Mouse (Mus musculus): Measurements from ENCODE around the gene Ppia. TPM values are rescaled to one million over a fixed set of nuclear protein-coding genes. Genes with fewer than 3 reads are reported as not detected.
"Not testable (repeated sequence)": the region's sequence is repeated elsewhere in the genome, so short reads cannot be mapped to it uniquely, and the experiment has no call there.

Gene Ppia
- polyA plus RNA-seq (2014; fragmentation: Nextera tagmentation; extraction: Ambion mirVana): 4,304 and 4,427 TPM in 2 replicates

DNA sequence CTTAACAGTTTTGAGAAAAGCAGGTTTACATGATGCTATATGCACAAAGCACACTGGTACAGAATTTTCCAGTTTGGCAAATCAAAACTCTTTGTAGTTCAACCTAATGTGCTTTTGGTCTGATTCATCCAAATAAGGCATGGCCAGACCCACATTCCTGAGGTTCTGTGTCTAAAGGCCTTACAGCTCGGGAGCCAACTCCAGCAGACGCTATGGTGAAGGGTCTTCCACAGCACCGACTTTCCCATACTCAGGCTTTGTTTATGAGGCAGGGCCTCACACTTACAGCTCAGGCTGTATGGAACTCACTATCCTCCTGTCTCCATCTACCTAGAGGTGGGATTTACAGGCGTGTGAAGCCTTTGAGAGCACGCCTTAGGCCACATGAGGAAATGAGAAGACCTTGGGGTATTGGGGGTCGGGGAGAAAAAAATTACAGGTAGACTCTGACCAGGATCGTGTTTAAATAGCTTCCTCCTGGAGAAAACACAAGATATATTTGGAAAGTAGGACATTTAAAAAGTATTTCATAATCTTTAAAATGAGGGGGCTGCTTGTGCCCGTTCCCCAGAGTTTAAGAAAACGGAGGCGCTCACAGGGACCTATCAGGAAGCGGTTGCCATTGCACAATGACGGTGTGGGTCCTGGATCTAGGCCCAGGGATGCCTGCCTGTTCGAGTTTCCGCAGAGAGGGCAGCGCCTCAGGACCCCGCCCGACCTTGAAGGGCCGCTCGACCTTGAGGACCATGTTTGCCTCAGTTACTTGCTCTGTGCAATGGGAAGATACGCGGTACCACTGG lies at the start of gene Ppia:
Gene Ppia (plus strand): TSS at position 693 of the 800 bp plus-strand sequence.
- Histone ChIP-seq H3K36me3 (replicated peaks; ENCODE audit: control insufficient read depth, insufficient read depth) (peaks cover 23% of the 10 kb centered on the region), H3K27ac (peak within 1 kb of the TSS; percentile 96), H3K4me1 (replicated peaks; ENCODE audit: control insufficient read depth, insufficient read depth, low read length) (peaks cover 28% of the 10 kb centered on the region), H3K4me2 (replicated peaks) (peak within 1 kb of the TSS; percentile 88), H3K9me3 (ENCODE audit: control insufficient read depth, low read length) (no peaks in the 10 kb centered on the region), H3K27me3 (ENCODE audit: control insufficient read depth, insufficient read depth, low read length) (no peaks in the 10 kb centered on the region), H3K9ac (peak within 1 kb of the TSS; percentile 98), H3K4me3 (replicated peaks; ENCODE audit: low read length) (peak within 1 kb of the TSS; percentile 90)
- no peak; the same call in 1 of the 2 replicates for ATAC-seq (ENCODE audit: low FRiP score)
- 11% methylated on average over 21 of the region's 21 CpGs for WGBS
- no peak for DNase-seq (ENCODE audit: low spot score)

DNA sequence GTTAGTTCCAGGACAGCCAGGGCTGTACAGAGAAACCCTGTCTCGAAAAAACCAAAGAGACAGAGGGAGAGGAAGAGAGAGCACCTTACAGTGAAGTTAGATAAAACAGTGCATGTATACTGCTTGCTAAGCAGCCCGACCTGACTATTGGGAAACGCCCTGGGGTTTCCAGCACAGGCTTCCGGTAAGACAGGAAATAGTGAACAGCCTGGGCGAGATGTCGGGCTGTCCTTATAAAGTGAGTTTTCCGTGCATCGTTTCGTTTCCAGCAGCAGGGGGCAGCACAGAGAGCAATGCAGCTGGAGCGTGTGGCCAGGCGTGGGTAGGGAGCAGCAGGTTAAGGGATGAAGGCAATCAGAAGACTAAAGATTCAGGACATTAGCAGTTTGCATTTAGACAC lies 49.4 kb upstream of the Ppia start:
- DNase-seq (ENCODE audit: low spot score): peak; percentile 71
- Histone ChIP-seq H3K4me3 (replicated peaks; ENCODE audit: low read length) (no peak overlapping the region), H3K4me1 (replicated peaks; ENCODE audit: control insufficient read depth, insufficient read depth, low read length) (no peaks in the 10 kb centered on the region), H3K27ac (no peak overlapping the region), H3K36me3 (replicated peaks; ENCODE audit: control insufficient read depth, insufficient read depth) (no peaks in the 10 kb centered on the region), H3K27me3 (ENCODE audit: control insufficient read depth, insufficient read depth, low read length) (no peaks in the 10 kb centered on the region), H3K9ac (no peak overlapping the region), H3K9me3 (ENCODE audit: control insufficient read depth, low read length) (no peaks in the 10 kb centered on the region), H3K4me2 (replicated peaks) (no peak overlapping the region)
- WGBS: 20% methylated on average over 11 of the region's 11 CpGs
- peak; percentile 68 for ATAC-seq (ENCODE audit: low FRiP score)

DNA sequence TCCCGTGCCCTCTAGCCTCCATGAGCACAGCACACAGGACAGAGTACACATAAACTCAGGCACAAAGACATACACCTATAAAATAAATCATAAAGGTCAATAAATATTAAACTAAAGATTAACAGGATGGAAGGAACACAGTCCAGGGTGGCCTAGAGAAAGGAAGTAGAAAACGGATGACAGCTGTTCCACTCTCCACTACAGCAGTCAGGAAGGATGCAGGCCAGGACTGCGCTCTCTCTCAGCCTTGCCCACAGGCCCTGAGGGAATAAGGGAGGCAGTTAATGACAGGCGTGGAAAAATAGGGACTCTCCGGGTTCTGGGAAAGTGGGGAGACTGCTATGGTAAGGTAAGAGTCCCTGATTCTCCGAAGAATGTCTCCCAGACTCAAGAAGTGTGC lies 48.8 kb upstream of the Ppia start:
- Histone ChIP-seq H3K4me1 (replicated peaks; ENCODE audit: control insufficient read depth, insufficient read depth, low read length) (no peaks in the 10 kb centered on the region), H3K27me3 (ENCODE audit: control insufficient read depth, insufficient read depth, low read length) (no peaks in the 10 kb centered on the region), H3K9ac (no peak overlapping the region), H3K36me3 (replicated peaks; ENCODE audit: control insufficient read depth, insufficient read depth) (no peaks in the 10 kb centered on the region), H3K4me2 (replicated peaks) (no peak overlapping the region), H3K4me3 (replicated peaks; ENCODE audit: low read length) (no peak overlapping the region), H3K9me3 (ENCODE audit: control insufficient read depth, low read length) (no peaks in the 10 kb centered on the region), H3K27ac (no peak overlapping the region)
- ATAC-seq (ENCODE audit: low FRiP score) (no peak), DNase-seq (ENCODE audit: low spot score) (no peak)
- 73% methylated on average over 6 of the region's 6 CpGs for WGBS

DNA sequence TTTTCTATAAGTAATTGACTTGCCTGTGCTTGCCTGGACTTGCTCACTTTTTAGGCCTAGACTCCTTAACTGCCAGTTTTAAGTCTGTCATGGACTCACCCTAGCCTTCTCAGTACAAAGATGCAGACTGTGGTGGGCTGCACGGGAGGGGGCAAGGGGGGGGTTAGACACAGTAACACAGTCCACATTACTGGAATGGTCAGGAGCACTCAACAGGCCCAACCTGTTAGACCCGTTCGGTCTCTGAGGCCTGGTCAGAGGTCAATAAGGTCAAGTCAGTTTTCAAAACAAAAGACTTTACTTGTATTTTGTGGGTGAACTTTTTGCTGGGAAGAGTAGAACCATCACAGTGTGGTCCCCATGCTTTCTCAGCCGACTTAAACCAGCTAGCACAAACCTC lies 48.1 kb upstream of the Ppia start:
- Histone ChIP-seq H3K4me3 (replicated peaks; ENCODE audit: low read length) (no peak overlapping the region), H3K27me3 (ENCODE audit: control insufficient read depth, insufficient read depth, low read length) (no peaks in the 10 kb centered on the region), H3K4me1 (replicated peaks; ENCODE audit: control insufficient read depth, insufficient read depth, low read length) (no peaks in the 10 kb centered on the region), H3K9ac (no peak overlapping the region), H3K4me2 (replicated peaks) (no peak overlapping the region), H3K27ac (no peak overlapping the region), H3K9me3 (ENCODE audit: control insufficient read depth, low read length) (no peaks in the 10 kb centered on the region), H3K36me3 (replicated peaks; ENCODE audit: control insufficient read depth, insufficient read depth) (no peaks in the 10 kb centered on the region)
- ATAC-seq (ENCODE audit: low FRiP score) (no peak), DNase-seq (ENCODE audit: low spot score) (no peak)
- 73% methylated on average over 4 of the region's 4 CpGs for WGBS

DNA sequence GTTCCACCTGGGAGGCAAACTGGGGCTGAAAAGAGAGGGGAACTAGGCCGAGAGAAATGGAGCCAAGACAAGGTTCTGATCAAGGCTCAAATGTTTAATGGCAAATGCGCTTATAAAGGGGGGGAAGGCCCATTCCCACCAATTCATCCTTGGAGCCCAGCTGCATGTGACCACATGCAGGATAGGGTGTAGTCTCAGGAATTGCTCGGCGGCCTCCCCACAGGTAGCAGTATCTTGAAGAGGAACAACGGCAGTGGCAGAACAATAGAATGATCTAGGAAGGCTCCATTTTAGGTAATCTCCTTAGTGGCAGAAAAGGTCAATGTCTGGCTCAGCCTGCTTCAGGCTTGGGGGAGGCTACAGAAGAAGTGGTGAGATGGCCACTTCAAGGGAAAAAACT lies 47.3 kb upstream of the Ppia start:
- WGBS: 89% methylated on average over 5 of the region's 5 CpGs
- not testable (repeated sequence) for ATAC-seq (ENCODE audit: low FRiP score); DNase-seq (ENCODE audit: low spot score); H3K27ac ChIP-seq; H3K4me1 ChIP-seq (replicated peaks; ENCODE audit: control insufficient read depth, insufficient read depth, low read length); H3K27me3 ChIP-seq (ENCODE audit: control insufficient read depth, insufficient read depth, low read length); H3K9me3 ChIP-seq (ENCODE audit: control insufficient read depth, low read length); H3K9ac ChIP-seq; H3K36me3 ChIP-seq (replicated peaks; ENCODE audit: control insufficient read depth, insufficient read depth); H3K4me2 ChIP-seq (replicated peaks); H3K4me3 ChIP-seq (replicated peaks; ENCODE audit: low read length)

DNA sequence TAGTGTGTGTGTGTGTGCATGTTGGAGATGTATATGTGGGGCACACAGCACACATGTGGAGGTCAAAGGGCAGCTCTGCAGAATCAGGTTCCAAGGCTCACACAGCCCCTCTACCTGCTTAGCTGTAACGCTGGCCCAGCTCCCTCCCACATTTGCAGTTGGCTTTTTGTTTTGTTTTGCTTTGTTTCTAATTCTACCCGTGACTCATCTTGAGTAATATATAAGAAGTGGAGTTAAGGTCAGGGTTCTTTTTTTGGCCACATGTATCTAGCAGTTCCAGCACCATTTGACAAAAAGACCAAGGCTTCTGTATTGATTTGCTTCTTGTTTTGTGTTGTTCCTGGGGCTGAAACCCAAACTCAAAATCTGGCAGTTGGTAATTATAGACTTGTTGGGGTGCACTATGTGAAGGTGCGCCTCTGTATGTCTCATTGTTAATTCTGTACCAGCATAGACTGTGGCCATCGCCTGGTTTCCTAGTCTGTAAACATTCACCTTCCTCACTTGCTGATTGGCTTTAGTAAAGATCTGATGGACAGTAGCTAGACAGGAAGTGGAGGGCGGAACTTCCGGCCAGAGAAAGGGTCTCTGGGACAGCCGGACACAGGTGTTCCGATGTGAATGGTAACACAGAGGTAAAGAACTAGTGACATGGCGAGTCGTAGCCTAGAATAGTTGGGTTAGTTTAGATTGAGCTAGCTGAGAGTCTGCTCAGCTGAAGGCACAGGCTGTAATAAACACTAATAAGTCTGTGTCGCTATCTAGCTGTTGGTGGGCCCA lies 43.7 kb upstream of the Ppia start:
- no peak for ATAC-seq (ENCODE audit: low FRiP score)
- no peaks in the 10 kb centered on the region for H3K27me3 ChIP-seq (ENCODE audit: control insufficient read depth, insufficient read depth, low read length)
- H3K27ac ChIP-seq: no peak overlapping the region
- no peak overlapping the region for H3K9ac ChIP-seq
- no peaks in the 10 kb centered on the region for H3K9me3 ChIP-seq (ENCODE audit: control insufficient read depth, low read length)
- no peaks in the 10 kb centered on the region for H3K36me3 ChIP-seq (replicated peaks; ENCODE audit: control insufficient read depth, insufficient read depth)
- no peaks in the 10 kb centered on the region for H3K4me1 ChIP-seq (replicated peaks; ENCODE audit: control insufficient read depth, insufficient read depth, low read length)
- H3K4me3 ChIP-seq (replicated peaks; ENCODE audit: low read length): no peak overlapping the region
- WGBS: 93% methylated on average over 11 of the region's 11 CpGs
- H3K4me2 ChIP-seq (replicated peaks): no peak overlapping the region
- no peak for DNase-seq (ENCODE audit: low spot score)

DNA sequence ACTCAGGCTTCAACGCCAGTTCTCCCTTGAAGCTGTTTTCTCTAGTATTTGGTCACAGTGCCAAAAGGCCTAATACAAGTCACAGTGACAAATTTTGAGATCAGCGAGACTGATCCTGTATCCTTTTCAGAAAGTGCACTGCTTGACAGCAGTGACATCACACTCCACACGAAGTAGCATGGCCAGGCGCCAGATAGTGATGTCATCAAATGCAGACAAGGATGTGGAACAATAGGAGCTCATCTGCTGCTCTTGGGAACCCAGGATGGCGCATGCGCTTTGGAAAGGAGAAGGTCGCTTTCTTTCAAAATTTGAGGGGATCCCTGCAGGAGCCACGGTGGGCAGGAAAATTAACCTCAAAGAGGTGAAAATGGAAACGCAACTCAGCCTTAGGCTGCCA lies 42.5 kb upstream of the Ppia start:
- ATAC-seq (ENCODE audit: low FRiP score) (no peak), DNase-seq (ENCODE audit: low spot score) (no peak)
- Histone ChIP-seq H3K9me3 (ENCODE audit: control insufficient read depth, low read length) (no peaks in the 10 kb centered on the region), H3K9ac (no peak overlapping the region), H3K27ac (no peak overlapping the region), H3K27me3 (ENCODE audit: control insufficient read depth, insufficient read depth, low read length) (no peaks in the 10 kb centered on the region), H3K4me1 (replicated peaks; ENCODE audit: control insufficient read depth, insufficient read depth, low read length) (no peaks in the 10 kb centered on the region), H3K36me3 (replicated peaks; ENCODE audit: control insufficient read depth, insufficient read depth) (no peaks in the 10 kb centered on the region), H3K4me2 (replicated peaks) (no peak overlapping the region), H3K4me3 (replicated peaks; ENCODE audit: low read length) (no peak overlapping the region)
- WGBS: 89% methylated on average over 9 of the region's 9 CpGs

DNA sequence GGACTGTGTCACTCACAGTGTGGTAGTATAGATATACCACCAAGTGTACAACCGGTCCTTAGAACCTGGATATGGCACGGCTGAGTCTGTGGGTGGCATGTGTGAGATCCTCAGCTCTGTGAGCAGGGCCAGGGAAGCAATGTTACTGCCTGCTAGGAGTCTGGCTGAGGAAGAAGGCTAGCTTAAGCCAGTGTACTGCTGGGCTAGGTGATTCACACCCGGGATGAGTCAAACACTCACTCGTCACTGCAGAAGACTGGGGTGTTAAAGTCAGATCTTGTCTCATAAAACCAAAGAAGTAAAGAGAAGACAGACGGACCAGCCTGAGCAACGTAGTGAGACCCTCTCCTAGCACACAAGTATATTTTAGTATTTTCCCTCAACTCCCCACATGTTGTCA lies 34.3 kb upstream of the Ppia start:
- no peaks in the 10 kb centered on the region for H3K27me3 ChIP-seq (ENCODE audit: control insufficient read depth, insufficient read depth, low read length)
- no peaks in the 10 kb centered on the region for H3K9me3 ChIP-seq (ENCODE audit: control insufficient read depth, low read length)
- 87% methylated on average over 6 of the region's 6 CpGs for WGBS
- no peak for DNase-seq (ENCODE audit: low spot score)
- ATAC-seq (ENCODE audit: low FRiP score): no peak
- H3K9ac ChIP-seq: no peak overlapping the region
- H3K36me3 ChIP-seq (replicated peaks; ENCODE audit: control insufficient read depth, insufficient read depth): no peaks in the 10 kb centered on the region
- no peak overlapping the region for H3K4me2 ChIP-seq (replicated peaks)
- H3K27ac ChIP-seq: no peak overlapping the region
- H3K4me1 ChIP-seq (replicated peaks; ENCODE audit: control insufficient read depth, insufficient read depth, low read length): no peaks in the 10 kb centered on the region
- no peak overlapping the region for H3K4me3 ChIP-seq (replicated peaks; ENCODE audit: low read length)

DNA sequence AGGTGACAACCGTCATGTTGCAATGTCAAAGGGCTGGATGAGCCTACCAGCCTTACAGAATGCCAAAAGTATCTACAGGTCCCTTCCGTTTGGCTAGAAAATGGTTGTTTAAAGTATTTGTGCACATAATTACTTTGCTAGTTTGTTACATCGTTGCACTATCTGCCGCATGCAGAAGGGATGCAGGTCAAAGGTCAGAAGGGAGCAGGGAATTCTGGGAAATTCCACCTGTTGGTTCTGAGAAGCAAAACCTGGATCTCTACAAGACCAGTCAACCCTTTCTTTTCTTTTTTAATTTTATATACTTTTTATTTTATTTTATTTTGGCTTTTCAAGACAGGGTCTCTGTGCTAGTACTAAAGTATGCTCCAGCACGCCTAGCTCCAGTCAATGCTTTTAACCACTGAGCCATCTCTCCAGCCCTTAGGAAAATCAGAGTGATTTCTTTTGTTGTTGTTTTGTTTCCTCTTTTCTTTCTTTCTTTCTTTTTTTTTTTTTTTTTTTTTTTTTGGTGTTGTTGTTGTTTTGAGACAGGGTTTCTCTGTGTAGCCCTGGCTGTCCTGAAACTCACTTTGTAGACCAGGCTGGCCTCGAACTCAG lies 27.0 kb upstream of the Ppia start:
- H3K36me3 ChIP-seq (replicated peaks; ENCODE audit: control insufficient read depth, insufficient read depth): peaks cover 11% of the 10 kb centered on the region
- 92% methylated on average over 6 of the region's 6 CpGs for WGBS
- H3K4me1 ChIP-seq (replicated peaks; ENCODE audit: control insufficient read depth, insufficient read depth, low read length): peaks cover 20% of the 10 kb centered on the region
- DNase-seq (ENCODE audit: low spot score): no peak
- no peak for ATAC-seq (ENCODE audit: low FRiP score)
- H3K27me3 ChIP-seq (ENCODE audit: control insufficient read depth, insufficient read depth, low read length): no peaks in the 10 kb centered on the region
- H3K9me3 ChIP-seq (ENCODE audit: control insufficient read depth, low read length): no peaks in the 10 kb centered on the region
- peak overlapping the region; percentile 95; the same call in 1 of the 2 replicates for H3K9ac ChIP-seq
- H3K27ac ChIP-seq: peak overlapping the region; percentile 92
- peak overlapping the region; percentile 98 for H3K4me3 ChIP-seq (replicated peaks; ENCODE audit: low read length)
- peak overlapping the region; percentile 89 for H3K4me2 ChIP-seq (replicated peaks)

All from hindbrain, embryonic 14.5 days (tissue).